Mouse (Mus musculus) inflammation-experienced regulatory T-cells, adult 6 months (primary cell): ENCODE measurements around the gene Tent4b. TPM values are rescaled to one million over a fixed set of nuclear protein-coding genes. Genes with fewer than 3 reads are reported as not detected.
A peak's percentile ranks its signal among the peaks of the same experiment; 100 is the strongest.

Experiments used
- ATAC-seq: one replicate; pipeline ENCODE4 v1.8.0; 2017
- polyA plus RNA-seq, 3 experiments: library from polyadenylated mRNA; unstranded; fragments of 100-300 nt; shearing (Covaris generic); gene quantifications; one replicate each; pipeline ENCODE4 v1.2.1; 2017

The Tent4b gene
- polyA plus RNA-seq, 3 experiments from 2014 or later = 9.6 to 15.0 (median 10.2) TPM

DNA sequence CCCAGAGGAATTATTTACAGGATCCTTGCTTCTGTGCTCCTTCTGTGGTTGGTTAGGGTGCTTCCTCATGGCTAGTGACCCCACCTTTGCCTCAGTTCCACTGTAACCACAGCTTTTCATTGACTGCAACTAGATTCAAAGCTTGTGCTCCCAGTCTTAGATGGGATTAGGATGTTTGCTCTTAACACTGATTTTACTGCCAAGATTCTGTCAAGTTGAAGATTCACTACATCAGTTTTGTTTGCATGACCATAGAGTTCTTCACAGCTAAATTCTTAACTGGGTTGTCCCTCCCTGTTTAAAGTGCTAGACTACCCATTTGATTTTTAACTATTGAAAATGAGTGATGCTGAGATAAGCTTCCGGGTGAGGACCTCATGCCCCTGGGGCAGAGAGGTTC lies 29.3 kb downstream of the Tent4b start:
- ATAC-seq = no peak

DNA sequence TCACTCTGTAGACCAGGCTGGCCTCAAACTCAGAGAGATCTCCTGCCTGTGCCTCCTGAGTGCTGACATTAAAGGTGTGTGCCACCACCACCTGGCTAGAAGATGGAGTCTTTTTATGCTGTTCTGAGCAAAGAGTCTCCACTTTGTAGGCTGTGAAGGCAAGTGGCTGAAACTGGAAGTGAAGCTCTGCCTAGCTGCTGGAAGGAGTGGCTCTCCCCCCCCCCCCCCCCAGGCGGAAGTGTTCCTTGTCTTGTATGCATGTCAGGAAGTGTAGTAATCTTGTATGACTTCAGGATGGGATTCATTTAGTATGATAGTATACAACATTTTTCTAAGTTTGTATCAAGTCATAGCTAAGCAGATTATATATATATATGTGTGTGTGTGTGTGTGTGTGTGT lies 29.8 kb downstream of the Tent4b start:
- no peak for ATAC-seq

DNA sequence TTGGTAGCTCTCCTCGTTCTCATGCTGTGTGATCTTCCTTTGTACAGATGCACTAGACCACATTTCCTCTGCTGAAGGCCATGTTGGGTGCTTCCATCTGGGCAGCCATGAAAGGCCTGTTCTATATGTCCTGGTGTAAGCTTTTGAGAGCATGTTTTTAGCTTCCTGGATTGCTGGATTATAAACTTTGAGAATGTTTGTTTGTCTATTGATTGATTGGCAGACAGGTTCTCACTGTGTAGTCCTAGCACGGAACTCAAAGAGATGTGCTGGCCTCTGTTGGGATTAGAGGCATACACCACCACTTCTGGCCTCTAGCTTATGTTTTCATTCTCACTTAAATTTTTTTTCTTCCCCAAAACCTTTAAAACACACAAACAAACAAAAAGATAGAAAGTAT lies 37.7 kb downstream of the Tent4b start:
- ATAC-seq = no peak

DNA sequence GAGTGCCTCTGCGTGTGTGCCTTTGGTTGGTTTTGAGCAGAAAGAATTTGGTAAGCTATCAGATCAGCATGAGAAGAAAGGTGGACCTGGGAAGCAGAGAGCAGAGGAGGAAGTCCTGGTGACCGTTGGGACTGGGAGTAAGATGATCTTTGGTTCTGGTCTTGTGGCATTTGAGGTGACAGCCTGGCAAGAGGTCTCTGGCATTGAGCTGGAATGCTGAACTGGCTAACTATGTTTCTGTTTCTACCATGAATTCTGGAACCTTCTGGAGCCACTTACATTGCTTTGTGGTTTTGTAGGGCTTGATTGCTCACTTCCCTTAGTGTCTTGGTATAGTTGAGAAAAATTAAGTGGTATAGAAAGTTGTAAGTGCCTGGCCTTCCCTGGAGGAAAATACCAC lies 38.6 kb downstream of the Tent4b start:
- no peak for ATAC-seq

DNA sequence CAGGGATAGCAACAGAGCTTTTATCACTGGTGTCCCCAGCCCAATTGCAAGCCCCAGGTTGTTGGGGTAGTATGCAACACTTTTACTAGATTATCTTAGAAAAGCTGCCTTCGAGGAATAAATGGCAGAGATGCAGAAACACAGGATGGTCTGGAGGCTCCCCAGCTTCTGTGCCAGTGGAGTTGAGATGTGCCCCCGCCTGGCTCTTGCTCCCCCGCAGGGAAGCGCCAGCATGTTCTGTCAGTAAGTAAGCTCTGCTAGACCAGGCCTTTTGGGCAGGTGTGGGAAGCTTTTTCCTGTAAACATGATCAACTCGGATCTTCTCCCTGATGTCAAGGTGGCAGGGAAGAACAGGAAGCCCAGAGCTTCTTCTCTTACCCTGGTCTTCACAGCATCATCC lies 40.3 kb downstream of the Tent4b start:
- no peak for ATAC-seq

DNA sequence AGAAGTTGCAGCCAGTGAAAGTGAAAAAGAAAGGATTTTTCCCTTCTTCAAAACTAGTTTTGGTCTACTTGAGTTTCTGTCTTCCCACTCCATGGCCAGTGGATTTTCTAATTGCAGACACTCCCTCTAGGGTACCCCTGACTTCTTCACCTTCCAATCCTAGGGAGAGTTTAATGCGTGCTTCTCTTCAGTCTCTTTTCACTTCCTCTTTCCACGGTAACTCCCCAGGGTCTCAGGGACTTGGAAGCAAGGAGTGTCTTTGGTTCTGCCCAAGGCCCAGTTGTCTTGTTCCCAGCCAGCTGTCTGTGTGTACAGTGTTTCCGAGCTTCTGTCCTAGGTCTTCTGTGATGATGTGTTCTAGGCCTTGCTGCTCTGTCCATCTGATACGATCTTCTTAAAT lies 42.9 kb downstream of the Tent4b start:
- ATAC-seq = no peak

DNA sequence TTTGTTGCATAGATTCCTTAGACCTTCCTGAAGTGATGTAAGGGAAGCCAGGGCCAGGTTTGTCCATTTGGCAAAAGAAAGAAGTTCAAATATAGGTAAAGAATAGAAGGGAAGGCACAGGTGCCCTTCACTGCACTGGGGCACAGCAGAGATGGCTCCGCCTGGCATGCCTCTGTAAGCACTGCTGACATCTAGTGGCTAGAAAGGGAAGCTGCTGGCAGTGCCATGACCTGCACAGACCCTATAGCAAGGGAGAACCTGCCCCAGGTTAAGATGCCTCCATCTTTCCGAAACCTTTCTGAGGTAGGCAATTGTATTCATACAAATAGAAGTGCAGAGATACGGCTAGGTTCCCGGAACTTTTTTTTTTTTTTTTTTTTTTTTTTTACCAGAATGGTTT lies 45.3 kb downstream of the Tent4b start:
- peak; percentile 90 for ATAC-seq

DNA sequence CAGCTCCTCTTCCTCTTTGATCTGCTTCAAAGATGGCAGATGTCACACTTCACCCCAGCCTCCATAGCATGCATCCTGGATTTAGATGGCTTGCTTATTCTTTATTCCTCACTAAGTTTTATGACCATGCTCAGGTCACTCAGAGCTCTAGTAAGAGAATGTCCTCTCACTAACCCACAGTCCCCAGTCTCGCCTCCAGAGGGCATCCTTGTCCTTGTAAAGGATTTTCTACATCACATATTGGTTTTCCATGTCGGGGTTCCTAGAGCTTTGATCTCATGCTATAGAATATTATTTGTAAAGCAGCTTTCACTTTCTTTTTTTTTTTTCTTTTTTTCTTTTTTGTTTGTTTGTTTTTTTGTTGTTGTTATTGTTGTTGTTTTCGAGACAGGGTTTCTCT lies 53.8 kb downstream of the Tent4b start:
- ATAC-seq = no peak

DNA sequence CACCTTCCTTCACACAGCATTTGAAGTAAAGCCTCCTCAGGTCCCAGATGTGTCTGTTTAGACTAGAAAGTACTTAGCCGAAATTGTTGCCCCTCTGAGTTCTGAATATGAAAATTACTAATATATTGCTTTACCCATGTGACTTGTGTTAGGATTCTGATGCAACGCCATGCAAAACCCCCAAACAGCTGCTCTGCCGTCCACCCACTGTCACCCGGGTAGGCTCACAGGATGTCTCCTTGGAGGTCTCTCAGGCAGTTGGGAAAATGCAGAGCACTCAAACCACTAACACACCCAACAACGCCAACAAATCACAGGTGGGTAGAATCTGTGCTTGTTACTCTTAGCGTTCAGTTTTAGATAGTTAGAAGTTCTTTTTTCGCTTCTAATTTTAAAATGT lies 55.9 kb downstream of the Tent4b start:
- ATAC-seq = no peak

DNA sequence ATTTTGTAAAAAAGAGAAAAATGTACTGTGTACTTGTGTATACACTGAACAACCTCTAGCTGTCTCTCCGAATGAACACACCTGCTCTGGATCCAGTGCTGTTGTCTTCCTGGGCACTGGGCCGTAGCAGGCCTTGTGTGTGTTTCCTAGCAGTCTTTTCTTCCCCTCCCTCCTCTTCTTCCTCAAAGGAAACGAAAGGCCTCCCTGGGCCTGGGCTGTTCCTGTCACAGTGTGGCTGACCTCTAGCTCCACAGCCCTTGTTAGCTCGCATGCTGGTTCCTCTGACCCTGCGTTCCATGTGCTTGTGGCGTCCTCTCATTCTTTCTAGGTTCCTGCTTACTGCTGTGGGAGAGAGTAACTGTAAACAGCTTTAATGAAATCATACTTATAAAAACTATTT lies 59.0 kb downstream of the Tent4b start:
- ATAC-seq = no peak

DNA sequence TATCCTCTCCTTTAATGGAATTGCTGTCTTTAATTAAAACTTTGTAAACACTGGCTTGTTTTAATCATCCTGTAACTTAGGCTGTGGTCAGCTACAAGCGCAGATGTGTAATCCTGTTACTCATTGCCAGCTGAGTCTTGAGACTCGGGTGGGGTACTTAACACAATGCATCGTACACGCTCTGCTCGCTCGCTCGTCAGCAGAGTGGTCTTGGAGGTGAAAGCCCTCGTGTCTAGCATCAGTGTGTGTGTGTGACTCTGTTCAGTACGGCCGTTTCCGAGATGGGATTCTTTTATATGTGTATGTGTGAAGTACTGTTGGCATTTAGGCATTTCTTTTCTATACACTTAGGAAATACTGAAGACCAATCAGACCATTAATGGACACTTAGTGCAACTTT lies 59.5 kb downstream of the Tent4b start:
- ATAC-seq = no peak

DNA sequence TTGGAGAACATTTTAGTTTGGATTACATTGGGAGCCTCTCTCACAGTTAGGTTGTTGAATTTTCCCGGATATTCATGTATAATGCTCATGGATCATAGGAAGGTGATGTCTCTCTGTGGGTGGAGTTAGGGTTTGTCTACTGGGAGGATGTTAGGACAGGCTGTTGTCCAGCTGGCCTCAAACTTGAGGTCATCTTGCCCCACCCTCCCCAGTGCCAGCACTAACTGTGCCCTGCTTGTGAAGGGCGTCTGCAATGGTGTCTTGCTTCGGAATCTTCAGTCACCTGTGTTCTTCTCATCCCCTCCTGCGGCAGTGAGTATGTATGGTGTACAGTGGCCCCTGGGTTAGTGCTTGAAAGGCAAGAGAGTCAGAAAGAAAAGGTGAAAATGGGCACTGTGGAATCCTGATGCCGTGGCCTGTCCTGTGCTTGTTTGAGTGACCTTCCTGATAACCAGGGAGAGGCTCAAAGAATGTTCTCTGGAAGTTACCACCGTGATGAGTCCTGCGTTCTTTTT lies 61.5 kb downstream of the Tent4b start:
- ATAC-seq = no peak

DNA sequence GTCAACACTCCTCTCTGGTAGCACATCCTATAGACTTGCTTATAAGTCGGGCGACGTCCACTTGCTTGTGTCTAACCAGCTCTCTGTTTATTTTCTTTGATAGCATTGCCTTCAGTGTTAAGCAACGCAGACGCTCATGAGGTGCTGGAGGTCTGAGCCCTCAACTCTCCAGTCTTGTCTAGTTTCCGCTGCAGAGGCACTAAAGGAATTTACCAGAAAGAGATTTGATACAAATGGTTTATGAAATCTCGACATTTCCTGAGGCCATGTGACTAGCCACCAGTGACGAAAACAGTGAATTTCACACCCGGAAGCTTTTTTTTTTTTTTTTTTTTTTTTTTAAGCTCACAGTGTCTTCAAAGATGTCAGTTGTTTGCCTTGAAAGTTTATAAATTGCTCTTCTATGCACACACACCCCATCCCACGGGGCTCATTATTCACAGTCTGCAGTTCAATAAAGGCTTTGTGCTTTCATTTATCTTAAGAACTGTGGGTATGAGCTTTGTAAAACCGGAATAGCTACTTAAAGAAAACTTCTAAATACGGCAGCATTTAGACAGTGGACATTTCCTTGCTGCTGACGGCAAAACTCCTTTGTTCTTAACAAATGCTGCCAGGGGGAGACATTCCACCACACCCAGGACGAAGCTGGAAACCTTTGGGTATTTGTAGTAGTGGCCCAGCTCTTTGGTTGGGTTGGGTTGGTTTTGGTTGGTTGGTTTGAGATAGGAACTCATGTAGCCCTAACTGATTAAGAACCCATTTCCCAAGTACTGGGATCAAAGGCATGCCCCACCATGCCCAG lies 64.0 kb downstream of the Tent4b start:
- ATAC-seq = no peak

DNA sequence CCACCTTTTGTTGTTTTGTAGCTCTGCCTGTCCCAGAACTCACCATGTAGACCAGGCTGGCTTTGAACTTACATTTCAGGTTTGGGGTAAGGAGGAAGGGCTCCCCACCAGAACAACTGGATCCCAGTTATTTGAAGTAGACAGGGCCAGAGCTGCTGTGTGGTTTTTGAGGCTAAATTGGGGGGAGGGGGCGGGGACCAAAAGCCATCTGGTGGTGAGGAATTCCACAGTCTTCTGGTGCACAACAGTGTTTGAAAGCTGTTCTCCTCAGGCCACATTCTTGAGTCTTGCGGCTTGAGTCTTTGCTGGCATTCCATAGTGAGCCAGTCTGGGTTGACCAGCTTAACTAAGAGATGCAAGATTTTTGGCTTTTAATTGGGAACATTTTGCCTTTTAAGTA lies 66.5 kb downstream of the Tent4b start:
- ATAC-seq = no peak

DNA sequence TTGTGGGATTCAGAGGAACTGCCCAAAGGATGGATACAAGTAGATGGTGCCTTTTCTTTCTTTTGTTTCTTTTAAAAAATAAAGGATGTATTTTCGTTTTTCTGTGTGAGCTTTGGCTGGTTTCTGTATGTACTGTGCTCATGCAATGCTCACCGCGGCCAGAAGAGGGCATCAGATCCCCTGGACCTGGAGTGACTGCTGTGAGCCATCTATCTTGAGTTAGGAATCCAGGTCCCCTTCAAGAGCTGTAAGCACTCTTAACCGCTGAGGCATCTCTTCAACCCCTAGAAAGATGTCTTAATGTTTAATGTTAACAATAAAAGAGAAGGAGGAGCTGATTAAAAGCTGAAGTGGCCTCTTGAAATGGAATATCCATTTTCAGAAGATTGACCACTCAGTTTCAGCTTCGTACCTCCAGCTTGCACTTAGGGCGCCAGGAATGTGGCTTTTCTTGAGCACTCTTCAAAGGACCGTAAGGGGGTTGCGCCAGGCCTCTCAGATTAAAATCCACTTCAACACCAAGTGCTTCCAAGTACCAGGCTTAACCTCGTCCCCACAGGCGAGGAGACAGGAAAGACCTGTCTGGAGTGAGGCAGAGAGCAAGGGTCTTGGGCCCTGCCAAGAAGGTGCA lies 67.3 kb downstream of the Tent4b start:
- peak; percentile 61 for ATAC-seq

DNA sequence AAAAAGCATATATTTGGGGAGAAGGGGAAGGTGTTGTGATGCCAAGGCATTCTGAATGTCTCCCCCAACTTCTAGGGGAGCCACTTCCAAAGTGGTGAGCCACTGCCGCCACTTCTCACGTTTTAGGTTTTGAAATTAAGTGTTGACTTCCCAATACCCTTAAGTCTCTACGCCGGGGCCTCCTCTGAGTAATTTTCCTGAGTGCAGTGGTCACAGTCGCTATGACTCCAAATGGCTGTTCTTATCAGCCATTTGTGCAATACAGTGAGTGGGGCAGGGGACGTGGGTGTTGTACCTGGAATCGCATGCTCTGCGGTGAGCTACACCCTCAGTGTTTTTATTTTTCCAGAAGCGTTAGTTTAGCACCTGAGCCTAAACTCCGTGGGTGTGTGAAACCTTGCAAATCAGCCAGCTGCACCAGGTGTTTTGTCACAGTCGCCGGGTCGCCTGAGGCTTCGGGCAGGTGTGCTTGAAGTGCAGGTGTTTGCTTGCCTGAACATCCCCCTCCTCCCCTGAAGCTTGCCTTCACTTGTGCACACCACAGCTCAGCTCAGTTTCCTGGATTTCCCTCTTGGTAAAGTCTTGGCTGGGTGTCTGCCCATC lies 67.9 kb downstream of the Tent4b start:
- no peak for ATAC-seq

DNA sequence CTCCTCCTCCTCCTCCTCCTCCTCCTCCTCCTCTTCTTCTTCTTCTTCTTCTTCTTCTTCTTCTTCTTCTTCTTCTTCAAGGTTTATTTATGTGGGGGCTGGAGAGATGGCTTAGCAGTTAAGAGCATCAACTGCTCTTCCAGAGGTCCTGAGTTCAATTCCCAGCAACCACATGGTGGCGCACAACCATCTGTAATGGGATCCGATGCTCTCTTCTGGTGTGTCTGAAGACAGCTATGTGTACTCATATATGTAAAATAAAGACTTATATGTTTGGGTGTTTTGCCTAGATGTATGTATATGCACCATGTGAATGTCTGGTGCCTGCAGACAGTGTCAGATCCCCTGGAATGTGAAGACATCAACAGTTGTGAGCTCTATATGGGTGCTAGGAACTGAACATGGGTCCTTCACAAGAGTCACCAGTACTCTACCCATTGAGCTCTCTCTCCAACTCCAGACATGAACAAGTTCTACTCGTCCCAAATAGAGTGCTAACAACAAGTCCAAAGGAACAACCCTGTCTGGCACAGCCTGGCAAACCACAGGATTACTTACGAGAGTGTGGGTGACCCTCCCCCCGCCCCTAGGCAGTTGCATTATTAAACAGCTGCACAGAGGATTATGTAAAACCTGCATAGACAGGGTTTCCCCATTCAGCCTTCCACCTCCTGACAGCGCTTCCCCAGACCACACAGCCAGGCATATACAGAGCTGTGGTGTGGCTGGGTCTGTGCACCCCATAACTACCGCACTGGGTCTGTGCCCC lies 70.3 kb downstream of the Tent4b start:
- ATAC-seq = no peak

DNA sequence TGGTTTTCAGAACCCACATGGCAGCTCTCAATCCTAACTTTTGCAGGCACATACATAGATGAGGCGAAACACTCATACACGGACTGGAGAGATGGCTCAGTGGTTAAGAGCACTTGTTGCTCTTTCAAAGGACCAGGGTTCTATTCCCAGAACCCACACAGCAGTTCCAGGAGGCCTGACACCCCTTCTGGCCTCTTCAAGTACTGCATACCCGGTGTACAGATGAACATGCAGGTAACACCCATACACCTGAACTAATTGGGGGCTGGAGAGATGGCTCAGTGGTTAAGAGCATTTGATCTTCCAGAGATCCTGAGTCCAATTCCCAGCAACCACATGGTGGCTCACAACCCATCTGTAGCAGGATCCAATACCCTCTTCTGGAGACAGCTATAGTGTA lies 71.1 kb downstream of the Tent4b start:
- ATAC-seq = no peak

DNA sequence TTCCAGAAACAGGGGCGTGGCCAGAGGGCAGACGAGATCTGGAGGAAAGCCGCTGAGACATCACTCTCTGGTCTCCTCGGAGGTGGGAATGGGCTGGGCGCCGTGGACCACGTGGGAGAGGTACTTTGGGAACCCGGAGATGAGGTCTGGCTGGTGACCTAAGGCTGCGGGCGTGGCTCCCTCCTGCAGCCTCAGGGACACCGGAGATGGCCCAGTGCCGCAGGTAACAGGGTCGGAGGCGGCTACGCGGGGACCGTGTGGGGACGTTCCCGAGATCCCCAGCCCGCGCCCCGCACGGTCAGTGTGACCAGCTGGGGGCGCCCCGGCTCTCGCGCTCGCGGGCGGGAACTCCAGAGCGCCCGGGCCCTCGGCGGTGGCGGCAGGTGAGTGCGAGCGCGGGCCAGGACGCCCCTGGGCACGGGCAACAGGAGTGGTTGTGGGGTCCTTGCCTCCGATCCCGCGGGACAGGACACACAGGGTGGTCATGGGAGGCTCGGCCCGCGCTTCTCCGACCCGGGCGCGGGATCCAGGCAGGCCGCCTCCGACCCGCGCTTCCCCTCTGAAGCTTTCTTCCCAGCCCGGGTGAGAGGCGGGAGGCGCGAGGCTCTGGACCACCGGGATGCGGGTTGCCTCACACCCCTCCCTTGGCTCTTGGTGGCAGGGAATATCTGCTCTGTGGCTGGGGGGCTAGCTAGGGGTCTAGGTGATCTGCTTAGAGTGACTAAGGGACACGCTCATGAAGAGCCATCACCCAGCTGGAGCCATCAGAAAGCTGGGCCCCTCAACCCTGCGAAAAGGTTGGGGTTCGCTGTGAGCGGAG lies 73.4 kb downstream of the Tent4b start, which contains the start of gene Adcy7:
Adcy7 (plus strand) TSS at position 173 of the 820 bp plus-strand sequence.
- peak; percentile 55 for ATAC-seq

DNA sequence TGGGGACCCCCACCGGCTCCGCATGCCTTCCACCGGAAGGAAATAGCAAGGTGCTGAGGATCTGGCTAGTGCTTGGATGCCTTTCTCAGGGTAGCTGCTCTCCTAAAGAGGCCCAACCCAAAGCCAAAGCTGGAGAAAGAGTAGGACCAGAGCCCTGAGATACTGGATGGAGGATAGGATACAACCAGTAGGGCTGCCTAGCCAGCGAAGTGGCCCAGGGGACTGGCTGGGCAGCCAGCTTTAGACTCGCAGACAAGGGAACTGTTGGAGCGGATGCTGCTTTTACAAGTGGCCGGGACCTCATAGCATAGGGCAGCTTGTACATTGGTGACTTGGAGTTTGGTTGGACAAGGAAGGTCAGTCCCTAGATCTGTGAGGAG lies 74.0 kb downstream of the Tent4b start:
- peak; percentile 23 for ATAC-seq

DNA sequence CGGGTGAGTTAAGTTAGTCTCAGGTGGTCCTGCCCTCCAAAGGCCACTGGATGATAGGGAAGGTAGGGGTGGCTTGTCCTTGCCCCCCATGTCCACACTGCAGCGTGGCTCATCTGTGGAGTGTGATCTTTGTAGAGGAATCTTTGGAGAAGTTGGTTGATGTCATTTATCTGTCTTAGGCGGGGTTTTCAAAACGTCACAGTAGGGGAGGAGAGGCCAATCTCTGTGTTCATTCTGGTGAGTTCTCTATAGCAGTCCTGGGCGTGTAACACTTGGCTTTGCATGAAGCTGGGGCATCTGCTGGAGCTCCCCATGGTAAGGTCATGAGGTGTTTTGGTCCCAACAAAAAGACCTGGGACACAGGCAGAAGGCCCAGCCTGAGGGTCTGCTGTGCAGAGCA lies 75.1 kb downstream of the Tent4b start:
- ATAC-seq = no peak

DNA sequence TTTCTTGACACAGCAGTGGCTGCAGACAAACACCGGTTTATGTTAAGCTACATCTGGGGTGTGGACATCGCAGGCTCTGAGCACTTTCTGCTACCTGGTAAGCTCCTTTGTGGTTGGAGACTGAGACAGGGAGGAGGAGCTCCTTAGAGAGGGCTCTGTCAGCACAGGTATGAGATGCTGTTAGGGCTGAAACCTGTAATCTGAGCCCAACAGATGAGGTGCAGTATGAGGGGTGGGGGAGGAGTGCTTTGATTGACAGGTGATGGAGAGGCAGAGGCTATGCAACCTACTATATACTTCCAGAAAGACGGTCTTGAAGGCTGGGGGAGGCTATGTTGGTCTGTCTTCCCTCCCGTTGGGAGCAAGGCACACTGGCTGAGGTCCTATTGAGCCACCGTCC lies 80.2 kb downstream of the Tent4b start:
- ATAC-seq = peak; percentile 20
